Mouse (Mus musculus): ENCODE data around the gene Esrrg.

DNA sequence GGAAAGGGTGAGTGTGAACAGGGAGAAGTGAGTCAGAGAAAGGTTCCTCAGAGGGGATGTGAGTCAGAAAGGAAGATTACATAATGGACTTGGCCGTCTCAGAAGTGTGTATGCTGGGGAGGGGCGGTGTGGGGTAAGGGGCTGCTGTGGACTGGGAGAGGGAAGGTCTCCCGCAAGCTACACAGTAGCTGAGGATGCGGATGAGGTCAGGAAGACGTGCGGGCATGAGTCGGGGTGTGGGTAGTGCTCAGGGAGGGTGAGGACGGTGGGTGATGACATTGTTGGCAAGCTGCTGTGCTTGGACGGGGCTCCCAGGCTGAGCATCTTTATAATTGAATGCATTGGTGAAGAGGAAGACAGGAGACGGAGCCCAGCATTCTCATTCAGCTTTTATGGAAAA lies 192.2 kb downstream of the Esrrg start:
- TF ChIP-seq USF1 (IDR thresholded peaks at IDR 0.05; ENCODE audit: low read depth) (no peak), CTCF (IDR thresholded peaks at IDR 0.05; ENCODE audit: control insufficient read depth, insufficient read depth, insufficient read length) (no peak), CEBPB (IDR thresholded peaks at IDR 0.05; ENCODE audit: low read depth) (no peak), MAX (IDR thresholded peaks at IDR 0.05) (no peak)

Measured in C2C12 (cell line).